Mouse (Mus musculus): ENCODE data around the gene Ubxn11. TPM values are rescaled to one million over a fixed set of nuclear protein-coding genes. Genes with fewer than 3 reads are reported as not detected.
"Not testable (repeated sequence)": the region's sequence is repeated elsewhere in the genome, so short reads cannot be mapped to it uniquely, and the experiment has no call there.

The Ubxn11 gene
- polyA plus RNA-seq, 1 experiment: 15.0 TPM

DNA sequence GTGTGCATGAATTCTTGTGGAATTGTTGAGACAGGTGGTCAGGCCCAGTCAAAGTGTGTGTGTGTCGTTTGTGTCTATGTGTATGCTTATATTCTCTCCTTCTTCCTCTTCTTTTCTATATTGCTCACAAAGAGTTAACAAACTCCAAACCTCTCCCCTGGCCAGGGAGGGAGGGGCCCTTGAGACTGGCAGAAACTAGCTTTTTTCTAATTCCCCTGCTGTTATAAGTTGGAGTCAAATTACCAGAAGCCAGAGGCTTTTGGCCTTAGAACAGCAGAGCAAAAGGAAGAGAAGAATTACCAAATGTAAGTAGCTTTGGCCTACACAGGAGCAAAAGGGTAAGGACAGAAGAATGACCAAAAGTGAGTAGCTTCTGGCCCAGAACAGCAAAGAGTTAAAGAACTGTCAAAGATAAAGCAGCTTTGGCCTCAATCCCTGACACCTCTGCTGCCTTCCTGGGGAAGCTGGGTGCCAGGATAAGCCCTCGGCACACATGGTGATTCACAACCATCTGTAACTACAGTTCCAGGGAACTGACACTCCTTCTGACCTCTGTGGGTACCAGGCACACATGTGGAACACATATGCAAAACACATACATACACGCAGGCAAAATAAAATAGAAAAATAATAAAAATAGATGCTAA lies 34.0 kb downstream of the Ubxn11 start:
- no peaks in the 10 kb centered on the region for H3K4me1 ChIP-seq (ENCODE audit: control insufficient read depth, insufficient read depth, low read length)
- H3K27me3 ChIP-seq (ENCODE audit: control insufficient read depth, insufficient read depth, low read length): no peaks in the 10 kb centered on the region
- 53% methylated on average over 3 of the region's 3 CpGs for WGBS
- no peak for DNase-seq
- no peak overlapping the region for H3K4me3 ChIP-seq (replicated peaks; ENCODE audit: insufficient read depth, low read depth, low read length)
- H3K27ac ChIP-seq (ENCODE audit: insufficient read depth, low read length): no peak overlapping the region
- no peak for TF ChIP-seq POLR2A (IDR thresholded peaks at IDR 0.05; ENCODE audit: borderline replicate concordance, insufficient read depth, low read length)
- TF ChIP-seq CTCF (IDR thresholded peaks at IDR 0.05; ENCODE audit: borderline replicate concordance, insufficient read depth, low read depth, low read length): no peak

DNA sequence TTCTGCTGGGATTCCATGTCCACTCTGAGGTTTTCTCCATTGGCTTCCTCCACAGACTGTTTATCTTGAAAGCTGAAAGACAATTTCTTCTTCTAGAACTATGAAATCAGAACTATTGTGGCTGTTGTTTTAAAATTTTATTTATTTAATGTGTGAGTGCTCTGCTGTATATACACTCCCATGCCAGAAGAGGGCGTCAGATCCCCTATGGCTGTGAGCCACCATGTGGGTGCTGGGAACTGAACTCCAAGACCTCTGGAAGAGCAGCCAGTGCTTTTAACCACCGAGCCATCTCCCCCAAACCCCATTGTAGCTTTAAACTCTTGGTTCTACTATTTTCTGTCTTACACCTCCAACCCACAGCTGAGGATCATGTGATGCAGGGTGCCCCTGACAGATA lies 36.5 kb downstream of the Ubxn11 start:
- TF ChIP-seq CTCF (IDR thresholded peaks at IDR 0.05; ENCODE audit: borderline replicate concordance, insufficient read depth, low read depth, low read length) (no peak), POLR2A (IDR thresholded peaks at IDR 0.05; ENCODE audit: borderline replicate concordance, insufficient read depth, low read length) (no peak)
- Histone ChIP-seq H3K27me3 (ENCODE audit: control insufficient read depth, insufficient read depth, low read length) (no peaks in the 10 kb centered on the region), H3K4me3 (replicated peaks; ENCODE audit: insufficient read depth, low read depth, low read length) (no peak overlapping the region), H3K4me1 (ENCODE audit: control insufficient read depth, insufficient read depth, low read length) (no peaks in the 10 kb centered on the region), H3K27ac (ENCODE audit: insufficient read depth, low read length) (no peak overlapping the region)
- no peak for DNase-seq
- 75% methylated on average over 2 of the region's 2 CpGs for WGBS

DNA sequence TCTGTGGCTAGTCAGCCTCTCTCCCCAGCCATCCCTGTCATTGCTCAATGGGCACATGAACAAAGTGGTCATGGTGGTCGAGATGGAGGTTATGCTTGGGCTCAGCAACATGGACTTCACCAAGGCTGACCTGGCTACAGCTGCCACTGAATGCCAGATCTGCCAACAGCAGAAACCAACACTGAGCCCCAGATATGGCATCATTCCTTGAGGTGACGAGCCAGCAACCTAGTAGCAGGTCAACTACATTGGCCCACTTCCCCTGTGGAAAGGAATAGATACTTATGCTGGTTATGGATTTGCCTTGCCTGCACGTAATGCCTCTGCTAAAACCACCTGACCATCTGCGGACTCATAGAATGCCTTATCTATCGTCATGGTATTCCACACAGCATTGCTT lies 41.9 kb downstream of the Ubxn11 start:
- H3K4me3 ChIP-seq (replicated peaks; ENCODE audit: insufficient read depth, low read depth, low read length); H3K27ac ChIP-seq (ENCODE audit: insufficient read depth, low read length); DNase-seq; H3K4me1 ChIP-seq (ENCODE audit: control insufficient read depth, insufficient read depth, low read length); H3K27me3 ChIP-seq (ENCODE audit: control insufficient read depth, insufficient read depth, low read length): not testable (repeated sequence)
- WGBS: 95% methylated on average over 5 of the region's 5 CpGs

DNA sequence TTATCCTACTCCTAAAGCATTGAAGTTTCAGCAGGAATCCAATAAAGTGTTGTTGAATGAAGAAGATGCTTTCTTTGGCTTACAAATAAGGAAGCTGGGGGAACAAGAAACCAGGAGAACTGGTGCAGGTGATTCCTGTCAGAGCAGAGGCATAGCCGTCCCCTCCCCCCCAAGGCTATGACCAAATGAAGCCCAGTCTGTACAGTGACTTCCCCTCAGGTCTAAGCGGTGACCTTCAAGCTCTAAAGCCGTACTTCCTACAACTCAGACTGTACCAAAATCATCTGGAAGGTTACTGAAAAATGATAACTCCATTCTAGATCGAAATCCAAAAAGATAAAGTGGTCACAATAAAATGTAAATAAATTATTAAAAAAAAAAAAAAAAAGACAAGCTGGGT lies 47.0 kb downstream of the Ubxn11 start:
- no peak overlapping the region for H3K27ac ChIP-seq (ENCODE audit: insufficient read depth, low read length)
- 94% methylated on average over 4 of the region's 4 CpGs for WGBS
- no peaks in the 10 kb centered on the region for H3K27me3 ChIP-seq (ENCODE audit: control insufficient read depth, insufficient read depth, low read length)
- no peaks in the 10 kb centered on the region for H3K4me1 ChIP-seq (ENCODE audit: control insufficient read depth, insufficient read depth, low read length)
- DNase-seq: no peak
- TF ChIP-seq CTCF (IDR thresholded peaks at IDR 0.05; ENCODE audit: borderline replicate concordance, insufficient read depth, low read depth, low read length) (no peak), POLR2A (IDR thresholded peaks at IDR 0.05; ENCODE audit: borderline replicate concordance, insufficient read depth, low read length) (no peak)
- no peak overlapping the region for H3K4me3 ChIP-seq (replicated peaks; ENCODE audit: insufficient read depth, low read depth, low read length)

- TF ChIP-seq CTCF (IDR thresholded peaks at IDR 0.05; ENCODE audit: borderline replicate concordance, insufficient read depth, low read depth, low read length): no peak
- no peak for TF ChIP-seq POLR2A (IDR thresholded peaks at IDR 0.05; ENCODE audit: borderline replicate concordance, insufficient read depth, low read length)
- Histone ChIP-seq H3K27me3 (ENCODE audit: control insufficient read depth, insufficient read depth, low read length) (no peaks in the 10 kb centered on the region), H3K27ac (ENCODE audit: insufficient read depth, low read length) (no peak overlapping the region), H3K4me1 (ENCODE audit: control insufficient read depth, insufficient read depth, low read length) (no peaks in the 10 kb centered on the region), H3K4me3 (replicated peaks; ENCODE audit: insufficient read depth, low read depth, low read length) (no peak overlapping the region)
- DNase-seq: no peak
- WGBS: 92% methylated on average over 3 of the region's 3 CpGs
Observed at GRCm38 (mm10) chr4:134152112-134152511, 49.7 kb downstream of the Ubxn11 start.

DNA sequence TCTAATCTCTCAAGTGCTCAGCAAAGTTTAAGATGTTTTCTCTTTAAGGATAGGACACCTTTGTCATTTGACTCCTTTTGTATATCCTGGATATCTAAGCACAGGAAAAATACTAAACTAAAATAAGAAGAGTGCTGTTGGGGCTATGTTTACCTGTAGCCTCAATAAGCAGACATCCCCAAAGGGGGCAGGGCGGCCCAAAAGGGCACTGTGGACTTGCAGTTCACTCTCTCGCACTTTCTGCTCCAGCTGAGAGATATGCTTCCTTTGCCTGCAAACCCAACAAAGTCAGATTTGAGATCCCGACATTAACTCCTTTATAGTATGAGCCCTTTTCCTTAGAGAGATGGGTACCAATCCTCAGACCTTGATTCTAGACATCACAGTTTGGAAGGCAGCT lies 51.3 kb downstream of the Ubxn11 start:
- H3K4me3 ChIP-seq (replicated peaks; ENCODE audit: insufficient read depth, low read depth, low read length): no peak overlapping the region
- DNase-seq: no peak
- no peak overlapping the region for H3K27ac ChIP-seq (ENCODE audit: insufficient read depth, low read length)
- H3K4me1 ChIP-seq (ENCODE audit: control insufficient read depth, insufficient read depth, low read length): 0 out of 2 replicates have a peak, but pooled peaks cover under 1% of the 10 kb centered on the region
- H3K27me3 ChIP-seq (ENCODE audit: control insufficient read depth, insufficient read depth, low read length): no peaks in the 10 kb centered on the region
- no peak for TF ChIP-seq CTCF (IDR thresholded peaks at IDR 0.05; ENCODE audit: borderline replicate concordance, insufficient read depth, low read depth, low read length)
- no peak for TF ChIP-seq POLR2A (IDR thresholded peaks at IDR 0.05; ENCODE audit: borderline replicate concordance, insufficient read depth, low read length)
- 97% methylated on average over 3 of the region's 3 CpGs for WGBS

DNA sequence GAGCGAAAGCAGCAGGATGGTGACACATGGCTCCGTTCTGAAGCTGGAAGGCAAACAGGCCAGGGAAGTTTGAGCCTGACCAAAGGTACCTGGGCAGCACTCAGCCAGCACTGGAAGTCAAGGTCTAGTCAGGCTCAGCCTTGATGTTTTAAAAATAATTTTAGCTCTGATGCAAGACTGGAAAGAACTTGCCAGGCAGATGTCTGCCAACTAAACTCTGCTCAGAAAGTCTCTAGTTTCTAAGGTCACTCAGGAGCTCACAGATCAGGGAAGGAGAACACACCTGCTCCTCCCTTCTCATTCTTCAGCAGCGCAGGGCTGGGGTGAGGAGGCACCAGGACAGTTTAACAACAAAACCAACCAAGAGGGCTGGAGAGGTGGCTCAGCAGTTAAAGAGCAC lies 52.0 kb downstream of the Ubxn11 start:
- no peak overlapping the region for H3K4me3 ChIP-seq (replicated peaks; ENCODE audit: insufficient read depth, low read depth, low read length)
- no peaks in the 10 kb centered on the region for H3K27me3 ChIP-seq (ENCODE audit: control insufficient read depth, insufficient read depth, low read length)
- TF ChIP-seq POLR2A (IDR thresholded peaks at IDR 0.05; ENCODE audit: borderline replicate concordance, insufficient read depth, low read length): no peak
- no peak for TF ChIP-seq CTCF (IDR thresholded peaks at IDR 0.05; ENCODE audit: borderline replicate concordance, insufficient read depth, low read depth, low read length)
- 0 out of 2 replicates have a peak, but pooled peaks cover 3% of the 10 kb centered on the region for H3K4me1 ChIP-seq (ENCODE audit: control insufficient read depth, insufficient read depth, low read length)
- DNase-seq: no peak
- WGBS: 96% methylated on average over 3 of the region's 3 CpGs
- no peak overlapping the region for H3K27ac ChIP-seq (ENCODE audit: insufficient read depth, low read length)

- H3K4me1 ChIP-seq (ENCODE audit: control insufficient read depth, insufficient read depth, low read length): 0 out of 2 replicates have a peak, but pooled peaks cover 3% of the 10 kb centered on the region
- H3K27ac ChIP-seq (ENCODE audit: insufficient read depth, low read length): no peak overlapping the region
- H3K27me3 ChIP-seq (ENCODE audit: control insufficient read depth, insufficient read depth, low read length): no peaks in the 10 kb centered on the region
- no peak for TF ChIP-seq CTCF (IDR thresholded peaks at IDR 0.05; ENCODE audit: borderline replicate concordance, insufficient read depth, low read depth, low read length)
- no peak for TF ChIP-seq POLR2A (IDR thresholded peaks at IDR 0.05; ENCODE audit: borderline replicate concordance, insufficient read depth, low read length)
- 87% methylated on average over 6 of the region's 6 CpGs for WGBS
- no peak for DNase-seq
- no peak overlapping the region for H3K4me3 ChIP-seq (replicated peaks; ENCODE audit: insufficient read depth, low read depth, low read length)
Observed at GRCm38 (mm10) chr4:134155531-134155930, 53.2 kb downstream of the Ubxn11 start.

Measured in cerebellum, adult 2 months (tissue).